Mouse (Mus musculus) testis, postnatal 10 days (tissue): ENCODE data around the gene Acsf3.

Source experiments
- DNase-seq: peaks from one replicate; pipeline ENCODE4 v3.0.0; 2021; ENCODE audit warnings: low spot score

The Acsf3 gene

DNA sequence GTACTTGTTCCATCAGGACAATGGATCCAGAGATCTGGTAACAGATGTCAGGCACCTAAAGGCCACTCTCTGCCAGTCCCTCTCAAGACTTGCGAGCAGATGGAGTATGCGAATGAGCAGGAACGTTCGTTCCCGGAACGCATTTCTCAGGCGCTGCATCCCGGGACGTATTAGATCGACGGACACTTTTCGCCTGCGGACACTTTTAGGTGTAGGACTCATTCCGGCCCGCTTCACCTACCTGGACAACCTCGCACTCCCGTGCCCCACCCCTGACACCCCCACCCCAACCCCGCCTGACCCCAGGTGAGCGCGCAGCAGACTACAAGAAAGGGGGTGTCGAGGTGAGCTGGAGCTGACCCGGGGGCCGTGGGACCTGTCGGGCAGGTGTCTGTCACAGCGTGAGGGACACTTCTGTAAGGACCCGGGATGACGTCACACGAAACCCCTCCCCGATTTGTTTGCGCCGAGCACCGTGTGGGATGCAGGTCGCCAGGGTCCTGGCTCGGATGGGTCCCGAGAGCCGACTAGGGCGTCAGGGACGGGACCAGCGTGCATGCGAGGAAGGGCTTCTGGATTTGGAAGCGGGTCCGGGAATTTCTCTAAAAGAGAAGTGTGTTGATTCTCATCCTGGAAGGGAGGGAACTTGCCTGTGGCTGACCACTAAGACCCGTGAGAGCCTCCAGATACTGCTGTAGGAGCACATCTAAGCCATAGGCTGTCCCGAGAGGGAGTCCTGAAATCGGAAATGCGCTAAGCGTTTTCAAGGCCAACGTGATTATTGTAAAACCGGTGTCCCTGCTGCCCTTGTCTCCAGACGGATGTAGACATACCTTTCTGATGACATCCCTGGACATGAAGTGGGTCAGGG, at the start of gene Acsf3:
Gene Acsf3, plus strand, starts transcription at position 202 of the 871 bp plus-strand sequence.
- DNase-seq, result peak; percentile 78

DNA sequence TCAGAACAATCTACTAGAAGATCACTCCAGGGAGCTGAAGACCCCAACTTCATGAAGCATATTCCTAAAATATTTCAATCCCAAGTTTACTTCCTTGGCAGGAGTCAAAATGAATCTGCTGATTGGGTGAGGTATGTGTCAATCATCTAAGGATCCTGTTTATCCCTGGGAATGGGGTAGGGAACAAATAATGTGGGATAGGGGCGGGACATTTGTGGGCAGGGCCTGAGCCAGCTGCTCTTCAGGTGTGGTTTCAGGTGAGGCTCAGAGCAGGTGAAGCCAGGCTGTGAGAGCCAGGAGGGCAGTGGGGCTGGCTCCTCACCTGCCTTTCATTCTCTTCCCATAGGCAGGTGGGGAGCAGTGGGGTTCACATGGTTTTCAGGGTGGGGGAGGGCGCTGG, 48.5 kb upstream of the Acsf3 start:
- DNase-seq, result no peak

DNA sequence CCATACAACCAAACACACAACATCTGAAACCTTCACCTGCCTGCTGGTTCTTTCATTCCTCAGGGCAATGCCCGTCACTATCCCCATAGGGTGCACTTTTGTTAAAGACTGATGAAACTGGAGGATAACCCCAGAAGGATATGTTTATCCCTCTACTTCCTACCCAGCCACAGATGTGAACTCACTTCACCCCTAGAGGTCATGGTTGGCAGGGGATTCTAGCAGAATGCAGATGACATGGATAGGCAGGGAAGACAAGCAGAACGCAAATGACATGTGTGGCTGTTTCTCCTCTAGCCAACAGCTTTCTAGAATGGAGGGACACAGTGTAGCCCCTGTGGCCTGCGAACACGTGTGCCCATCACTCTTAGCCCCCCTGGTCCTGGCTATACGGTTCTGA, 47.9 kb upstream of the Acsf3 start:
- DNase-seq, result no peak

DNA sequence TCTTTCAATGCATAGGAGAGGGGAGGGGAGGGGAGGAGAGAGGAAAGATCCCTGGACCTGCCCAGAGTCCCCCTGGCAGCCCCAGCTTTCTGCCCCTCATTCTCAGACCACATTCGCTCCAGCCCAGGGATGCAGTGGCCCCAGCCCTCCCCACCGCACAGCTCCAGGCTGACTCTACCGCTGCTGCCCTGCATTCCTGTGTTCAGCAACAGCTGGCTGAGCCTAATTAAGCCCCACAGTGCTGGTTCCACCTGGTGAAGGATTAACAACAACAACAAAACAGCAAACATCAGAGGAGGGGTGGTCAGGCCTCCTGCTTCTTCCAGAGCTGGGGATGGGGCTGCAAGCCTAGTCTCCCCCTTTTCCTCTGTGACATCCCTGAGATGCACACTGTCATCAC, 46.7 kb upstream of the Acsf3 start:
- no peak for DNase-seq

DNA sequence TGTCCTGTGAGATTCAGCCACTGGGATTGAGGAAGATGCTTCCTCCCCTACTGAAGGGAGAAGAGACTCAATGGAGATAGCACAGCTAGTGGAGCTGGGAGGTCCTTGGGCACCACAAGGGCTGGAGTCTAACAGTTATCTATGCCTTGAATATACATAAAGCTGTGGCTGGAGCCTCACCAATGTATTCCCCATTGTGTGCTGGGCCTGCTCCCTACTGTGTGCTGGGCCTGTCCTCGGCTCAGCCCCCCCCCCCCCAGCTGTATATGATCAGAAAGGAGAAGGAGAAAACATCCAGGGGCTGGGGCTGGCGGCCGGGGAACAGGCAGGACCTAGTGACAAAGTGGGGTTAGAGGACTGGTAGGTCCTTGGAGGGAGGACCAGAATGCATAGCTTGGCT, 40.2 kb upstream of the Acsf3 start:
- no peak for DNase-seq

DNA sequence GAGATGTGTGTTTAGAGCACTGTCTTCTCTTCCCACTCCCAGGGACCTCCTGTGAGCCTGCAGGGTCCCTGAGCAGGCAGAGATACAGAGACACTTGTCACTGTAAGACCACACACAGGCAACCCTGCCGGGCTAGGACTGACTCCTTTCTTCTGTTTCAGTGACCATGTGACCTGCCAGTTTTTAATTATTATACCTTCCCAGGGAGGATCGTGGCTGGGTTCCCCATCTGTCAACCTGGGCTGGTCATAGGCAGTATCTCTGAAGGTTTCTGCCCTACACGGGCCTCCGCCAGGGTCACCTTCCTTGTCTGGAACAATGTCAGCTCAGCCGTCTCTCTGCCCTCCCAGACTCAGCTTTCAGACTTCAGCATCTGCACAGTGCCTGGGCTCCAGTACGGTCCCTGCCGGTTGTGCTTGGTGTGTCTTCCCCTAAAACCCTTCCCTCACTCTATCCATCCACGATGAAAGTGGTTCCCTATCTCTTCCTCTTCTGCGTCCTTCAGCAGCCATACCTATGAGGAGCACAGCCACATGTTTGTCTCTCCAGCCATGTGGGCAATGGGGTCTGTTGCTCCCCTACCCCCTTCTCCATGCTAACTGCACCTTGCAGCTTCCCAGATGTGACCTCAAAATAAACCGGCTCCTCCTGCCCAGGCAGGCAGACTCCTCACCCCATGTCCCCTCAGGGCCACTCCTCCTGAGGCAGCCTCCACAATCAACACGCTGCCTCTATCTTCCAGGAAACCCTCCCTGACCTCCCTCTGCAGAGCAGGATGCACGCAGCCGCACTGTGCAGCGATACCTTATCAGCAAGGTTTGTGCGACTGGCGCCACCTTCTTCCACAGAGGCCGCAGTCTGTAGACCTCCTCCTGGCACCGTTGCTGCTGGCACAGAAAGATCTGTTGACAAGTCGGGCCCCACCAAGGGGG, 39.5 kb upstream of the Acsf3 start:
- DNase-seq, result no peak

- no peak for DNase-seq
These were observed 38.7 kb upstream of the Acsf3 start for GRCm38 (mm10) chr8:122736623-122737022.

DNA sequence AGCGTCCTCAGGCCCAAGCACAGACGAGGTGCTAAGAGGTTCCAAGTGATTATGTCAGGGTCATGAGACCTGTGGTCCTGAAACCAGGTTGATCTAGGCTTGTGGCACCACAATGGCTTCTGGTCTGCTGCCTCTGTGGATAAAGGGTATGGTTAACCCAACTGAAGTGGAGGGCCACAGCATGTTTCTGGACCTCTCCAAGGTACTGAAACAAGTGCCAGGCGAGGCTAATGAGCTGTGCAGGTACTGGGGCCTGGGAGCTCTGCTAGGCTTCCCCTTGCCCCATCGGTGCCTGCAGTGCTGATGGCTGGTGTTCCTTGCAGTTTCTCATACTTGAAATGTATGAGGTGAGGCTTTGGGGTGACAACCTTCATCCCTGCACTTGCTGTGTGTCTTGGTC, 38.2 kb upstream of the Acsf3 start:
- no peak for DNase-seq

GRCm38 (mm10) chr8:122737886-122738285, 37.4 kb upstream of the Acsf3 start:
- DNase-seq, result no peak

GRCm38 (mm10) chr8:122739102-122739725, 36.1 kb upstream of the Acsf3 start:
- no peak for DNase-seq

- DNase-seq, result no peak
These were observed 32.8 kb upstream of the Acsf3 start for GRCm38 (mm10) chr8:122742471-122742870.

DNA sequence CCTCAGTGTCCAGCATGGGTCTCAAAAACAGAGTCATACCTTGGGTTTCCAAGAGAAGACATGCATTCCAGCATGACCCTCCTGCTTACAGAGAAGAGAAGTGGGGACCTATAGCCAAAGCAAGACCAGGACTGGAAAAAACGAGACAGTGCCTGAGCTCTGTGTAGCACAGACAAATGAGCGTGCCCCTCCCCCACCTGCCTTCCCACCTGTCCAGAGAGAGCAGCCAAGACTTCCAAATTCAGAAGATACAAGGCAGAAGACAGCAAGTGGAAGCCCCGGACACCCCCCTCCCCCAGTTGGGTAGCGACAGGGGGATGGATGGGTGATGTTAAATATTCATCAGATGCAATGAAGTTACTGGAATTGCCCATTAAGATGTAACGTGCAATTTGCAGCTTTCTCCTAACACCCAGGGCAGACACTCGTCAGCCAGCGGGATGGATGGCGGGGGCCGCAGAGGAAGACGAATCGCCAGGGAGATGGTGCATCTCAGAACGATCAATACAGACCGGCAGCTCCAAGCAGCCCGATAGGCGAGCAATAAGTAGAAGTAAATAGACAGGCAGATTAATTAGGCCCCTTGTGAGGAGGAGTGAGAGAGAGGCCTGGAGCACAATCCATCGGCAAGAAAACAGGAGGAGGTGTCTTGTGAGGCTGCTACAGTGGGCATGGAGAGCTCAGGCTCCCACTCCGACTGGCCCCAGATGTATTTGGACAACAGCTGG, 30.1 kb upstream of the Acsf3 start:
- no peak for DNase-seq

GRCm38 (mm10) chr8:122745750-122746275, 29.5 kb upstream of the Acsf3 start:
- no peak for DNase-seq

DNA sequence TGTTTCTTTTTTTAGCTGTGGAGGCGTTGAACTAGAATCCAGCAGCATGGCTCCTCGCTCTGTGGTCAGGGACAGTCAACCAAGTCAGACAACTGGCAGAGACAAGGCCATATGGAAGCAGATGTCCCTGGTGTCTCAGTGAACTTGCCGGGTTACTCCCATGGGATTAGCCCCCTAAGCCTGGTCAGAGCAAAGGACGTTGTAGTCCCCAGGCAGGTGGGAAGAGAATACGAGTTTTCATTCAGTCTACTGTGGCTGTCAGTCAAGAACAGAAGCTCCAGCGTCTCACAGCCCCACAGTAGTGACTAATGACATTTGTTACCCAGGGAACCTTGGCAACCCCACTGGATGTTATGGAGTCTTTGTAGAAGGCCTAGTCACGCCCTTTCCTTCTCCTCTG, 28.8 kb upstream of the Acsf3 start:
- DNase-seq, result no peak

DNA sequence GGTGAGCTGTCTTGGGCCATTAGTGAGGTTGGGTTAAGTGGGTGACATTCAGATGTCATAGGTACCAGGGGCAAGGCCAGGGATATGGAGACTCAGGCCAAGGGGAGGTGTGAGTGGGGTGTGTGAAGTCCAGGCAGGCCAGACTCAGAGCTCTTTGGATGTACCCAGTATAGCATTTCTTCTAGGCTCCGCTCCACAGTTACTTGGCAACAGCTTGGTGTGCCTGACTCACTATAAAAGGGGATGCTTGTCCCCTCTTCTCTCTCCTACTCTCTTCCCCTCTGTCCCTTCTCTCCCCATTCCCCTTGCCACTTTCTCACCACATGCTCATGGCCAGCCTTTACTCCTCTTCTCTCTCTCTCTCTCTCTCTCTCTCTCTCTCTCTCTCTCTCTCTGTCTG, 27.5 kb upstream of the Acsf3 start:
- no peak for DNase-seq

GRCm38 (mm10) chr8:122749333-122749958, 25.8 kb upstream of the Acsf3 start:
- DNase-seq, result no peak

DNA sequence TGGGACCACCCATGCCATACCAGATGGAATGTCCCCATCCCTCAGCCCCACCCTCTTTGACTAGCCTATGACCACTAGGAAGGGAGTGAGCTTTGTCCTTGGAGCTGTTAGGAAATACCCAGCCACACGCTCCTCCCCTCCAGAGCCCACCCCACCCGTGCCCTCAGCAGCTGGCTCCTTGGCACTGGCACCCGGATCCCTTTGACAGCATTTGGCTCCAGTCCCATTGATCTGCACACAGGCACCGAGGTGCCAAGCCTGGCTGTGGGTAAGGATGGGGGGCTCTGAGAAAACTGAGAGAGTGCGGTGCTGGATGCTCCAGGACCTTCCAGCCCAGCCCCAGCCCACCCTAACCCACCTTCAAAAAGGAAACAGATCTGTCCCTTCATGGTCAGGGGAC, 23.9 kb upstream of the Acsf3 start:
- DNase-seq, result no peak

DNA sequence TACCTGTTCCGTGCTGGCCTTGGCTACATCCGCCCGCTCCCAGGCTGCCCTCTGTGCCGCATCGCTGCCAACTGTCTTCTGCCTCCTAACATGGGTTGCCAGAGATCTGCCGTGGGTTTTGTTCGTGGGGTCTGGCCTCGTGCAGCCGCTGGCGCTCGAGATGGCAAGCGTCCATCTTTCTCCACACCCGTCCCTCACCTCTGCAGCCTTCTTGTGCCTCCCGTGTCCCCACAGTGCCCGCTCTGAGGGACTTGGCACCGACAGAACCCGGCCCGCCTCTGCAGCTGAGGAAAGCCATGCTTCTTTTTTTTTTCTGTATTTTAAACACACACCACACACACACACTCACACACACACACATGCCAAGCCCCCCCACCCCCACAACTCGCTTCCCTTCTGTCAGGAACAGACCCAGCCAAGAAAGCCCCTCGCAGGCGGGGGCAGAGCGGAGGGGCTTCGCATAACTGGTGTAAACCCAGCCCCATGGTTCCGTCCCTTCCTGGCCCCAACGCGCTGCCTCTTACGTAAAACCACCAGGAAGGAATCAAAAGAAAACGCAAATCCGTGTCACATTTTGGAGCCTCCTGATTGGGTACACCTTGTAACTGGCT, 23.1 kb upstream of the Acsf3 start:
- no peak for DNase-seq

DNA sequence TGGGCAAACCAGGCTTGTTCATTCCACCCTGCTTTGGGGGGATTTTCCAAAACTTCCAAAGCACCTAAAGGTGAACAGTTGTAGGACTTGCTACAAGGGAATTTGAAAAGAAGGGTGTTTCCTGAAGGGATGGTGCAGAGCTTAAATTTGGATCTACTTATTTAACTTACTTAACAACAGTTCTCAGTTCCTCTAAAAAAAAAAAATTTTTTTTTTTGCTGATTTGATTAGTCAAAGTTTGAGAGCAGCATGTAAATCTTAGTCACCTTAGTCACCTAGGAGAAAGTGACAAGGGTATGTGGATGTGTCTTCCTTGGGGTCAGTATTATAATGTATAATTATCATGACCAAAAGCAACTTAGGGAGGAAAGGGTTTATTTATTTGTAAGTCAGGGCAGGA, 16.7 kb upstream of the Acsf3 start:
- no peak for DNase-seq

- no peak for DNase-seq
These were observed 15.2 kb upstream of the Acsf3 start for GRCm38 (mm10) chr8:122760116-122760515.

DNA sequence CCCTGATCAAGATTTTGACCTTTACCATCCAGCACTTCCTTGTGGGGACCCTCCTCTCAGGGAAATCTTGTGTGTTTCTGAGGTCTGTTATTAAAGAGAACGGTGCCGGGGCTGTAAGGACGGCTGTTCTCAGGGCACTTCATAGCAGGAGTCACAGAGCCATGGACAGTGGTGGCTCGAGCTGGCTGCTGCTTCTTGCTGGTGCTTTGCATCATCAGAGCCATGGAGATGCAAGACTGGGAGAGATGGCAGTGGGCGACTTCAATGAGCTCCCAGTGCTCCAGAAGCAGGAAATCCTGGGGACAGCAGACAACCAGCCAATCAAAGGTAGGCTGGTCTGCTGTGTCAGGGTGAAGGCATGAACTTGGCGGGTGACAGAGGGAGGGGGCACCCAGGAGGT, 14.2 kb upstream of the Acsf3 start:
- no peak for DNase-seq
